Mouse (Mus musculus): Measurements from ENCODE around the gene Setd4. TPM values are rescaled to one million over a fixed set of nuclear protein-coding genes. Genes with fewer than 3 reads are reported as not detected.
A peak's percentile ranks its signal among the peaks of the same experiment; 100 is the strongest.

The Setd4 gene
- total RNA-seq, 2 experiments from 2014 or later: 11.4 to 12.7 TPM

- Histone ChIP-seq H3K4me3 (no peak overlapping the region), H3K27ac (no peak overlapping the region)
- no peak for TF ChIP-seq CTCF (IDR thresholded peaks at IDR 0.05)
- no peak for DNase-seq (ENCODE audit: extremely low spot score in 1 of 2, low spot score in 2 of 2)
- intact Hi-C loops (cut with DNase I): no loop called here
Measured at GRCm38 (mm10) chr16:93558499-93558898, 45.4 kb downstream of the Setd4 start.

GRCm38 (mm10) chr16:93557646-93558045 lies 46.2 kb downstream of the Setd4 start:
- Histone ChIP-seq H3K4me3 (no peak overlapping the region), H3K27ac (no peak overlapping the region)
- no peak for DNase-seq (ENCODE audit: extremely low spot score in 1 of 2, low spot score in 2 of 2)
- TF ChIP-seq CTCF (IDR thresholded peaks at IDR 0.05): no peak
- intact Hi-C loops (cut with DNase I): no loop called here

GRCm38 (mm10) chr16:93552686-93553513 lies 51.0 kb downstream of the Setd4 start:
- intact Hi-C loops (cut with DNase I): no loop called here
- TF ChIP-seq CTCF (IDR thresholded peaks at IDR 0.05): no peak
- no peak for DNase-seq (ENCODE audit: extremely low spot score in 1 of 2, low spot score in 2 of 2)
- Histone ChIP-seq H3K27ac (no peak overlapping the region), H3K4me3 (no peak overlapping the region)

GRCm38 (mm10) chr16:93549287-93549686 lies 54.6 kb downstream of the Setd4 start:
- intact Hi-C loops (cut with DNase I): loop anchor here (10.0 kb wide), 1 partner anchor 1234 kb away; no protein-coding TSS in a partner anchor

GRCm38 (mm10) chr16:93548045-93548444 lies 55.8 kb downstream of the Setd4 start:
- Histone ChIP-seq H3K27ac (no peak overlapping the region), H3K4me3 (no peak overlapping the region)
- DNase-seq (ENCODE audit: extremely low spot score in 1 of 2, low spot score in 2 of 2): no peak
- no peak for TF ChIP-seq CTCF (IDR thresholded peaks at IDR 0.05)
- intact Hi-C loops (cut with DNase I): loop anchor here (10.0 kb wide), 1 partner anchor 1233 kb away; no protein-coding TSS in a partner anchor

More at GRCm38 (mm10) chr16:93549287-93549686, 54.6 kb downstream of the Setd4 start:
- TF ChIP-seq CTCF (IDR thresholded peaks at IDR 0.05): no peak
- DNase-seq (ENCODE audit: extremely low spot score in 1 of 2, low spot score in 2 of 2): no peak
- Histone ChIP-seq H3K27ac (no peak overlapping the region), H3K4me3 (no peak overlapping the region)

GRCm38 (mm10) chr16:93547122-93547521 lies 56.7 kb downstream of the Setd4 start:
- TF ChIP-seq CTCF (IDR thresholded peaks at IDR 0.05): no peak
- H3K4me3 ChIP-seq: no peak overlapping the region
- no peak for DNase-seq (ENCODE audit: extremely low spot score in 1 of 2, low spot score in 2 of 2)
- H3K27ac ChIP-seq: no peak overlapping the region
- intact Hi-C loops (cut with DNase I): loop anchor here (2.0 to 10.0 kb wide), 2 partner anchors 92 to 1232 kb away; no protein-coding TSS in a partner anchor

- no peak overlapping the region for H3K27ac ChIP-seq
- intact Hi-C loops (cut with DNase I): loop anchor here (2.0 to 10.0 kb wide), 2 partner anchors 92 to 1232 kb away; no protein-coding TSS in a partner anchor
Measured at GRCm38 (mm10) chr16:93546354-93546965, 57.4 kb downstream of the Setd4 start.

GRCm38 (mm10) chr16:93544931-93545330 lies 58.9 kb downstream of the Setd4 start:
- intact Hi-C loops (cut with DNase I): loop anchor here (5.0 to 10.0 kb wide), 4 partner anchors 248 to 1230 kb away; no protein-coding TSS in a partner anchor
- Histone ChIP-seq H3K4me3 (no peak overlapping the region), H3K27ac (no peak overlapping the region)
- no peak for TF ChIP-seq CTCF (IDR thresholded peaks at IDR 0.05)
- DNase-seq (ENCODE audit: extremely low spot score in 1 of 2, low spot score in 2 of 2): no peak

More at GRCm38 (mm10) chr16:93546354-93546965, 57.4 kb downstream of the Setd4 start:
- TF ChIP-seq CTCF (IDR thresholded peaks at IDR 0.05): no peak
- no peak for DNase-seq (ENCODE audit: extremely low spot score in 1 of 2, low spot score in 2 of 2)
- no peak overlapping the region for H3K4me3 ChIP-seq

GRCm38 (mm10) chr16:93543704-93544103 lies 60.2 kb downstream of the Setd4 start:
- intact Hi-C loops (cut with DNase I): loop anchor here (2.0 to 10.0 kb wide), 6 partner anchors 246 to 1229 kb away; no protein-coding TSS in a partner anchor

GRCm38 (mm10) chr16:93539891-93540290 lies 64.0 kb downstream of the Setd4 start:
- TF ChIP-seq CTCF (IDR thresholded peaks at IDR 0.05): no peak
- no peak overlapping the region for H3K27ac ChIP-seq
- no peak for DNase-seq (ENCODE audit: extremely low spot score in 1 of 2, low spot score in 2 of 2)
- intact Hi-C loops (cut with DNase I): loop anchor here (5.0 to 10.0 kb wide), 4 partner anchors 243 to 1225 kb away; no protein-coding TSS in a partner anchor
- H3K4me3 ChIP-seq: no peak overlapping the region

More at GRCm38 (mm10) chr16:93543704-93544103, 60.2 kb downstream of the Setd4 start:
- peak; percentile 82 for TF ChIP-seq CTCF (IDR thresholded peaks at IDR 0.05)
- Histone ChIP-seq H3K4me3 (no peak overlapping the region), H3K27ac (no peak overlapping the region)
- peak; percentile 54 to 61 for DNase-seq (ENCODE audit: extremely low spot score in 1 of 2, low spot score in 2 of 2)

GRCm38 (mm10) chr16:93535151-93535853 lies 68.6 kb downstream of the Setd4 start:
- no peak for TF ChIP-seq CTCF (IDR thresholded peaks at IDR 0.05)
- DNase-seq (ENCODE audit: extremely low spot score in 1 of 2, low spot score in 2 of 2): no peak
- intact Hi-C loops (cut with DNase I): no loop called here
- Histone ChIP-seq H3K27ac (no peak overlapping the region), H3K4me3 (no peak overlapping the region)

Other genes starting within 250 kb of the Setd4 start
- 10 to 100 TPM; 65.2 to 67.1 TPM for gene Cbr1, start 1.8 kb upstream of the Setd4 start, total RNA-seq (2021)
- 1 to 10 TPM; 2.8 to 3.1 TPM for gene Gm5678, start 24.0 kb upstream of the Setd4 start, total RNA-seq (2021)
- 10 to 100 TPM; 16.1 to 16.9 TPM for gene Cbr3, start 79.2 kb upstream of the Setd4 start, total RNA-seq (2021)
- 100 to 1,000 TPM in 1 of 2 experiments, 10 to 100 TPM in 1; 98.5 to 117 TPM for gene Dop1b, start 107.8 kb upstream of the Setd4 start, total RNA-seq (2021)
- gene Morc3, start 228.1 kb upstream of the Setd4 start, total RNA-seq (2021): 10 to 100 TPM; 24.5 to 24.7 TPM